Comparison of ENCODE assay signal across 9 mouse cellular contexts in the genomic region with DNA sequence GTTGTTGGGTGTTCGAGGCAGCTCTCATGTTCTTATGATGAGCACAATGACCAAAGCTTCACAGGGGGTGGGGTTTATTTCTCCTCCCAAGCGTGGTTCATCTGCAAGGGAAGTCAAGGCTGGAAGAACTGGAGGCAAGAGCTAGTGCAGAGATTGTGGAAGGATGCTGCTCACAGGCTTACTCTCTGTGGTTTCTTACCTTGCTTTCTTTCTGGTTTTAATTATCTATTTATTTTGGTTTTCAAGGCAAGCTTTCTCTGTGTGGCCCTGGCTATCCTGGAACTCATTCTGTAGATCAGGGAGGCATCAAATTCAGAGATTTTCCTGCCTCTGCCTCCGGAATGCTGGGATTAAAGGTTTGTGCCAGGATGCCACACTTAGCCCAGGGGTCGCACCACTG. TPM values are rescaled to one million over a fixed set of nuclear protein-coding genes. Genes with fewer than 3 reads are reported as not detected.
A peak's percentile ranks its signal among the peaks of the same experiment; 100 is the strongest.
DNase-seq lines count a peak whose midpoint lies in the region; ATAC-seq and TF ChIP-seq lines count a peak whose summit lies in the region.
"Not testable (repeated sequence)": the region's sequence is repeated elsewhere in the genome, so short reads cannot be mapped to it uniquely, and the experiment has no call there.
"Had no signal": no experiment of that assay in that cellular context is flagged by ENCODE, and none has a peak within 500 bp of the region (broad histone marks: within the 10 kb centered on the region; RNA-seq: fewer than 3 reads in every experiment).

A gene (minus strand): TSS at position 101 of the 400 bp plus-strand sequence.

- not testable (repeated sequence) for DNase-seq in CH12.LX (ENCODE audit: extremely low read depth); spleen, adult 2 months (ENCODE audit: low read depth in 1 of 2, low spot score in 2 of 2)

- not testable (repeated sequence) for TF ChIP-seq CTCF in CH12.LX (conservative IDR thresholded peaks at IDR 0.05 in 1 of 2, IDR thresholded peaks at IDR 0.05 in 1 of 2; ENCODE audit: low read depth in 2 of 2, low read length in 2 of 2); bone marrow macrophage, adult 2 months (IDR thresholded peaks at IDR 0.05; ENCODE audit: low read depth, low read length); spleen, adult 2 months (IDR thresholded peaks at IDR 0.05; ENCODE audit: extremely low read depth, insufficient read depth, insufficient read length, insufficient replicate concordance)

- H3K9ac ChIP-seq in CH12.LX (ENCODE audit: insufficient read depth, low read depth): peak within 1 kb of the TSS; percentile 10
- 0 out of 2 replicates have a peak within 1 kb of the TSS, but pooled peaks have one; percentile 37 for H3K9ac ChIP-seq in intestine, embryonic 16.5 days (ENCODE audit: low read depth, low read length)
- H3K9ac ChIP-seq in liver, embryonic 12.5 days; liver, embryonic 16.5 days (ENCODE audit: low read depth, low read length): not testable (repeated sequence)

- not testable (repeated sequence) for H3K27me3 ChIP-seq in CH12.LX (replicated peaks); intestine, embryonic 16.5 days (replicated peaks; ENCODE audit: control insufficient read depth, insufficient read depth, low read length); liver, embryonic 12.5 days (replicated peaks); liver, embryonic 16.5 days (ENCODE audit: control insufficient read depth, insufficient read depth, low read depth, low read length); spleen, adult 2 months (ENCODE audit: control insufficient read depth, insufficient read depth, low read length)

- TF ChIP-seq RAD21 in CH12.LX (IDR thresholded peaks at IDR 0.05; ENCODE audit: low read depth, low read length): not testable (repeated sequence)

- TF ChIP-seq EP300 in CH12.LX (IDR thresholded peaks at IDR 0.05; ENCODE audit: low read length): not testable (repeated sequence)

- H3K4me3 ChIP-seq in CH12.LX (replicated peaks in 1 of 3; ENCODE audit: low read depth in 2 of 3, low read length in 2 of 3, poor library complexity in 1 of 3): peak within 1 kb of the TSS; percentile 28 to 60 (median 52)
- peak within 1 kb of the TSS; percentile 78 for H3K4me3 ChIP-seq in bone marrow macrophage, adult 2 months (ENCODE audit: insufficient read depth, low read length)
- peak within 1 kb of the TSS; percentile 41 for H3K4me3 ChIP-seq in intestine, embryonic 16.5 days (ENCODE audit: low read length)
- H3K4me3 ChIP-seq in liver, embryonic 12.5 days: peak within 1 kb of the TSS; percentile 11; the same call in 1 of the 2 replicates
- peak within 1 kb of the TSS; percentile 33; the same call in 1 of the 2 replicates for H3K4me3 ChIP-seq in liver, embryonic 16.5 days (ENCODE audit: low read depth, low read length)
- H3K4me3 ChIP-seq in spleen, adult 2 months (ENCODE audit: extremely low read depth, insufficient read depth, insufficient read length): peak within 1 kb of the TSS; percentile 61

- H3K79me2 ChIP-seq in CH12.LX (replicated peaks; ENCODE audit: control insufficient read depth, extremely low read depth, insufficient read depth, poor library complexity, severe bottlenecking): not testable (repeated sequence)

- H3K36me3 ChIP-seq in CH12.LX (replicated peaks in 1 of 2; ENCODE audit: control insufficient read depth in 1 of 2, insufficient read depth in 1 of 2, low read length in 1 of 2); intestine, embryonic 16.5 days (ENCODE audit: control insufficient read depth, insufficient read depth, low read length); liver, embryonic 12.5 days; liver, embryonic 16.5 days (ENCODE audit: control insufficient read depth, insufficient read depth); spleen, adult 2 months (ENCODE audit: control insufficient read depth, insufficient read depth, low read length): not testable (repeated sequence)

- peaks cover 7 to 16% of the 10 kb centered on the region in 2 experiments; a peak in 3 of 4 replicates for H3K4me1 ChIP-seq in CH12.LX (ENCODE audit: control insufficient read depth in 1 of 2, insufficient read depth in 2 of 2)
- not testable (repeated sequence) for H3K4me1 ChIP-seq in bone marrow macrophage, adult 2 months (ENCODE audit: control insufficient read depth, insufficient read depth, low read length); intestine, embryonic 16.5 days (ENCODE audit: control insufficient read depth, insufficient read depth, low read length); liver, embryonic 12.5 days; liver, embryonic 16.5 days (ENCODE audit: control insufficient read depth, low read depth, low read length); spleen, adult 2 months (ENCODE audit: control insufficient read depth, insufficient read depth, insufficient read length)

- in situ Hi-C loops in CH12.LX (cut with MboI; ENCODE audit: low pct_ligation_motif_present, low pct_unique_long_range_greater_than_20kb, low sequenced_read_pairs): not testable (repeated sequence)

- not testable (repeated sequence) for TF ChIP-seq POLR2A in CH12.LX (IDR thresholded peaks at IDR 0.05; ENCODE audit: low read depth, low read length); bone marrow macrophage, adult 2 months (IDR thresholded peaks at IDR 0.05; ENCODE audit: borderline replicate concordance, low read depth, low read length); spleen, adult 2 months (IDR thresholded peaks at IDR 0.05; ENCODE audit: low read depth, low read length)

- H3K4me2 ChIP-seq in CH12.LX (ENCODE audit: insufficient read depth, low read depth, poor library complexity, severe bottlenecking): peak within 1 kb of the TSS; percentile 19
- peak within 1 kb of the TSS; percentile 32; the same call in 1 of the 2 replicates for H3K4me2 ChIP-seq in intestine, embryonic 16.5 days (ENCODE audit: low read depth, low read length)
- H3K4me2 ChIP-seq in liver, embryonic 12.5 days: peak within 1 kb of the TSS; percentile 38
- peak within 1 kb of the TSS; percentile 13; the same call in 1 of the 2 replicates for H3K4me2 ChIP-seq in liver, embryonic 16.5 days (ENCODE audit: low read depth, low read length)

- H3K9me3 ChIP-seq in CH12.LX (replicated peaks; ENCODE audit: low read length); intestine, embryonic 16.5 days (ENCODE audit: control insufficient read depth, low read length); liver, embryonic 12.5 days (replicated peaks); liver, embryonic 16.5 days (replicated peaks; ENCODE audit: control insufficient read depth, low read length): not testable (repeated sequence)

- WGBS in intestine, embryonic 16.5 days: 77% methylated on average over 4 of the region's 4 CpGs
- 59% methylated on average over 4 of the region's 4 CpGs for WGBS in liver, embryonic 12.5 days (ENCODE audit: insufficient replicate concordance)
- 60% methylated on average over 4 of the region's 4 CpGs for WGBS in liver, embryonic 16.5 days (ENCODE audit: insufficient replicate concordance)
- WGBS in spleen, adult 2 months: 88% methylated on average over 4 of the region's 4 CpGs

- dilution Hi-C loops in CH12.LX (cut with MboI; ENCODE audit: extremely low pct_ligation_motif_present, extremely low pct_unique_long_range_greater_than_20kb, low sequenced_read_pairs): not testable (repeated sequence)

- H3K27ac ChIP-seq in CH12.LX (ENCODE audit: insufficient read depth, low read depth); liver, embryonic 12.5 days; liver, embryonic 16.5 days (ENCODE audit: low read length); spleen, adult 2 months (ENCODE audit: insufficient read depth, low read length): not testable (repeated sequence)
- peak within 1 kb of the TSS; percentile 81 for H3K27ac ChIP-seq in bone marrow macrophage, adult 2 months (ENCODE audit: insufficient read depth, low read depth, low read length)
- H3K27ac ChIP-seq in intestine, embryonic 16.5 days (ENCODE audit: low read length): peak within 1 kb of the TSS; percentile 86

- ATAC-seq in granulocyte monocyte progenitor cell, adult 5-6 weeks (replicated peaks; ENCODE audit: poor library complexity, severe bottlenecking); intestine, embryonic 16.5 days; liver, embryonic 12.5 days; liver, embryonic 16.5 days (ENCODE audit: low read depth); megakaryocyte progenitor cell, adult 5-6 weeks (replicated peaks; ENCODE audit: poor library complexity): not testable (repeated sequence)

RNA-seq across cellular contexts. Expression of the gene that starts here (rescaled TPM):
- total RNA-seq in CH12.LX (2012; rRNA removed): 5.0 and 7.1 TPM in 2 replicates
- total RNA-seq in CH12.LX (2014; rRNA removed): 8.2 and 10.6 TPM in 2 replicates
- polyA plus RNA-seq in CH12.LX (2012; ENCODE audit: insufficient read length, low read depth): 8.7 and 10.0 TPM in 2 replicates
- polyA plus RNA-seq in bone marrow macrophage, adult 2 months (2012; ENCODE audit: insufficient read depth, insufficient read length, missing spikeins): 33.6 and 33.7 TPM in 2 replicates
- 14.6 and 20.0 TPM in 2 replicates for total RNA-seq in granulocyte monocyte progenitor cell, adult 5-6 weeks (2014; fragmentation: Nextera tagmentation)
- total RNA-seq in granulocyte monocyte progenitor cell, adult 5-6 weeks (2017): 15.0 and 16.5 TPM in 2 replicates
- polyA plus RNA-seq in intestine, embryonic 16.5 days (2015; fragmentation: Nextera tagmentation; extraction: Ambion mirVana): 11.5 and 16.0 TPM in 2 replicates
- 0.42 and 0.69 TPM in 2 replicates for polyA plus RNA-seq in liver, embryonic 12.5 days (2016; fragmentation: Nextera tagmentation; extraction: Ambion mirVana)
- polyA plus RNA-seq in liver, embryonic 16.5 days (2015; fragmentation: Nextera tagmentation; extraction: Ambion mirVana): 0.48 and 0.80 TPM in 2 replicates
- total RNA-seq in megakaryocyte progenitor cell, adult 5-6 weeks (2015): 11.3 and 13.4 TPM in 2 replicates
- 13.1 and 14.0 TPM in 2 replicates for total RNA-seq in megakaryocyte progenitor cell, adult 5-6 weeks (2017)
- polyA plus RNA-seq in spleen, adult 2 months (2012; rRNA removed): 3.7 and 4.2 TPM in 2 replicates
- polyA plus RNA-seq: erythroblast, embryonic 14.5 days had no signal

Comparison
In these comparisons a context has a peak if more than half of its experiments do, and no peak if none do; other contexts are left out.
1. H3K4me3 ChIP-seq: peak in every context shown above with its lines; median percentile 78 in bone marrow macrophage, adult 2 months; 61 in spleen, adult 2 months; 52 in CH12.LX; 41 in intestine, embryonic 16.5 days; 33 in liver, embryonic 16.5 days; 11 in liver, embryonic 12.5 days.